Mouse (Mus musculus) cerebellum, adult 18-20 months (tissue): ENCODE measurements around the gene Fbrsl1.

Experiments used
- DNase-seq, 2 experiments: peaks; one replicate each; pipeline ENCODE4 v3.0.0; 2021

Fbrsl1 gene

GRCm38 (mm10) chr5:110413018-110413417, 35.3 kb downstream of the Fbrsl1 start:
- DNase-seq = no peak

- peak; percentile 58 to 63 for DNase-seq
Measured at GRCm38 (mm10) chr5:110410386-110410785, 37.9 kb downstream of the Fbrsl1 start.

DNA sequence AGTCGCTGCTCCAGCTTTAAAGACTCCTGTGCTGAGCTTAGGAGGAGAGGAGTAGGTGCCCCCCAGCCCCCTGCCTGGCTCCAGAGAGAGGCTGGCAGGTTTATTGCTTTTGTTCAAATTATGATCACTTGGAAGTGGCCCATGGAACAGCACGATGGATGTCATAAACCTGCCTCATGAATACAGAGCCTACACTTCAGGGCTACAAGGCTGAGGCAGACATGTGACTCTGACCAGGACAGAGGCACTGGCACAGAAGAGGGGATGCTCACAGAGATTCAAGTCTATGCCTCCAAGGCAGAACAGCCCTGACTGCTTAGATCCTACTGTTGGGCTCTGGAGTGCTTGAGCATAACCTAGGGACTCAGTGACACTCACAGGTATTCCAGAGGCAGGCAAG, 39.3 kb downstream of the Fbrsl1 start:
- DNase-seq = no peak

GRCm38 (mm10) chr5:110406065-110406714, 42.1 kb downstream of the Fbrsl1 start:
- DNase-seq = no peak

DNA sequence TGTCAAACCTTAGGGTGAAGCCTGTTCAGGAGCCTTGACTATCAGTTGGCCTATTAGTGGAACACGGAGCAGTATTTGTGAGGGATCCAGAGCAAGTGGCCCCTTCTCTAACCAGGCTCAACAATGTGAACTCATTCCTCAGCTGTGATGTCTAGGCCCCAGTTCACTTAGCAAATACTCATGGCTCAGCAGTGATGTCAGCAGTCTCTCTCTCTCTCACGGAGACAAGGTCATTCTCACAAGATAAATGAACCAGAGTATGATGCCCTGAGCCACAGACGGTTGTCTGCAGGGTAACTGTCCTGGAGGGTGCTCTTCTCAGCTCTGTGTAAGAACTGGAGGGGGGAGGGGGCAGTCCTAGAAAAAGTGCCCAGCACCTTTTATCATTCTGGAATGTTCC, 44.4 kb downstream of the Fbrsl1 start:
- no peak for DNase-seq

- DNase-seq = no peak
Measured at GRCm38 (mm10) chr5:110402557-110402956, 45.7 kb downstream of the Fbrsl1 start.

DNA sequence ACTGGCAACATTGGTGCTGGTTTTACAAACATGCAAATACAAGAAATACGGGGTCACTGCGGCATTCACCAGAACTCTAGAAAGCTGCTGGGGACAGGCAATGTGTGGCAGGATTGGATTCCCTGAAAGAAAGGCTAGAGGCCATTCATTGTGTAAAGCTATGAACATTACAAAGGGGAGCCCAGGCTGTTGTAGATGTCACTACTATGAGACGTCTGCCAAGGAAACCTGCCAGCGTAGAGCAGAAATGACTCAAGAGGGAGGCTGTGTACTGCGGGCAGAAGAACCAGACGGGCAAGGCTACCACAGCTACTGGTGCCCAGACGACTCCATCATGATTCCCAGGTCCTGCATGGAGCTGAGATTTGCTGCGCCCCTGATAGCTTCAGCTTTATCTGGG, 47.2 kb downstream of the Fbrsl1 start:
- peak in 1 of 2 experiments; percentile 59 for DNase-seq

GRCm38 (mm10) chr5:110395006-110395661, 53.2 kb downstream of the Fbrsl1 start:
- DNase-seq = peak; percentile 83 to 84

- DNase-seq = peak; percentile 80 to 84
Measured at GRCm38 (mm10) chr5:110392727-110393126, 55.6 kb downstream of the Fbrsl1 start.

DNA sequence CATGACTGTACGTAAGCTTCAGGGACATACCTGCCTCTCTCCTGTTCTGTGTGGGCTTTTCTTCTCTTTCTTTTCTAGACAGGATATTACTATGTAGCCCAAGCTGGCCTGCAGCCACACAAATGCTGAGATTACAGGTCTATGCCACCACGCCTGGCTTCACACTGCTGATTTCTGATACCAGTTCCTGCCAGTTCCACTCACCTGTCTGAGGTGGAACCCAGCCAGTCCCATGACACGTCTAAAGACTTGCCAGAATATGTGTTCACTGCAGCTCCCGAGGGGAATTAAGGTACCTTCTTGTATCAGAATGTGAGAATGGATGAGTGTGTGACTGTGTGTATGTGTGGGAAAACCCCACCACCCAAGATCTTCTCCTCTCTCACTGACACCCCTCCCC, 57.7 kb downstream of the Fbrsl1 start:
- peak; percentile 73 to 75 for DNase-seq

DNA sequence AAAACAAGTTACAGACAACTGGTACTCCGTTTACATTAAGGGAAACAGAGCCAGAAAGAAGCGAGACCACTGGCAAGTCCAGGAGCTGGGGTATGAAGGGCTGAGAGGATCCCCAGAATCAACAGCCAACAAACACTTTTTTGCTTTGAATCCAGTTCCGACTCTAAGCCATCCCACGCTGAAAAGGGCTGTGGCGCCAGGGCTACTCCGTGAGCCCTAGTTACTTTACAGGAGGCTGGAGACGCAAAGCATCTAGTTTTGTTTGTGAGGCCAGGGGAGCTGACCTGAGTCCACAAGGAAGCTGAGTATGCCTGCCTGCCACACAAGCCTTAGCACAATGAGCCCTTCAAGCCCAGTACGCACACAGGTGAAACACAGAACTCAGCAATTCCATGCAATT, 61.0 kb downstream of the Fbrsl1 start:
- no peak for DNase-seq

- DNase-seq = peak; percentile 75 to 81
Measured at GRCm38 (mm10) chr5:110386371-110387330, 61.7 kb downstream of the Fbrsl1 start.

GRCm38 (mm10) chr5:110385263-110385662, 63.0 kb downstream of the Fbrsl1 start:
- DNase-seq = no peak

DNA sequence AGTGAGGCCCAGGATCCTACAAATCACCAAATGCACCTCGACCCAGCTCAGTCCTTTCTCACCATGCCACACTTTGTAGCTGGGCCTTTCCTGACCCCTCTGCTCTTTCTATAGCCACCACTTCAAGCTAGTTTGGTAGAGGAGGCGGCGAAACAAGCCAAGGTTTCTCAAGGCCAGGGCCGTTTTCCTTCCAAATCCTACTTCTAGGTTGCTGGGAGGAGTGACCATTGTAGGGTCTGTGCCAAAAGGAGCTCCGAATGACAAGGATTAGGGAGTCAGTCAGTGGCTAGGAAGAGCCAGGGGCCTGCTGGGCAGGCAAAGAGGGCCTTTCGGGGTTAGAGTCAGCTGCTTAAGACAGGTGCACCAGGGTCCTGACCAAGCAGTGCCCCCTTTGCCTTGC, 63.8 kb downstream of the Fbrsl1 start:
- DNase-seq = no peak

DNA sequence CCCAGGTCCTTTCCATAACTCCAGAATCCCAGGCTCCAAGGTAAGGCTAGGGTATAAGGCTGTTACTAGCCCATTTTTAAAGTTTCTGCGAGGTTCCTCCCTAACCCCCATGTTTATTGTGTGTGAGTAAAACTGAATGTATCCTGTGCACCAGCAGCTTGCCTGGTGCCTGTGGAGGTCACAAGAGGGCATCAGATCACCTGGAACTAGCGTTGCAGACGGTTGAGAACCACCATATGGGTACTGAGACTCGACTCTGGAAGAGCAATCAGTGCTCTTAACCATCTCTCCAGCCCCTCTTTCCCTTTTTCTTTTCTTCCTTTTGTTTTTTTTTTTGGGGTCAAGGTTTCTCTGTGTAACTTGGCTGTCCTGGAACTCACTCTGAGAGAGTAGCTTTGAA, 68.5 kb downstream of the Fbrsl1 start:
- DNase-seq = peak in 1 of 2 experiments; percentile 22

GRCm38 (mm10) chr5:110379086-110379485, 69.2 kb downstream of the Fbrsl1 start:
- DNase-seq = peak in 1 of 2 experiments; percentile 46

- peak; percentile 34 for DNase-seq
Measured at GRCm38 (mm10) chr5:110378181-110378583, 70.1 kb downstream of the Fbrsl1 start.

DNA sequence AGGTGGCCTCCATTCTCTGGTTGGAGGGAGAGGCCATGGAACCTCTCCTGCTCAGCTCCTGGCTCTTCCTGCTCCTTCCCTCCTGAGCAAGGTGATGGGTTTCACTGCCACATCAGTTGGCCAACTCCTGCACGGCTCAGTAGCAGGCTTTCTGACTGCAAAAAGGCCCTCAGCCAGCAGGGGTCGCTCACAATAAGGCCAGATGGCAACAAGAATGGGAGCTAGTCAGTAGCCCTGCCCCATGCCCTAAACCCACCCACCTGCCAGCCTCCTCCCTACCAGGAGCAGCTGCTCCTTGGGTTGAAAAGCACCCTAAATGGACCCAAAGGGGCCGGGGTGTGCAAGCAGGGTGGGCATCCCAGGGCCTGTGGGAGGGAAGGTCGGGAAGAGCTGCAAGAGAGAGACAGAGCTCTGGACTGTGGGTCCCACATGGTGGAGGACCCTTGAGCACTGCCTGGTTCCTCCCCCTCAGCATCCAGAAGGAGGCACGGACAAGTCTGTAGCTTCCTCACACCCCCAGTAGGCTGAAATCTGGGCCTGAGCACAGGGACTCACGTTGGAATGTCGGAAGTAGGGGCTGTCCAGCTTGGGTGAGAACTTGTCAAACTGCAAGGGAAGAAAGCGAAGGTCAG, 71.4 kb downstream of the Fbrsl1 start:
- DNase-seq = peak; percentile 91 to 92

- DNase-seq = no peak
Measured at GRCm38 (mm10) chr5:110363822-110364545, 84.3 kb downstream of the Fbrsl1 start.

DNA sequence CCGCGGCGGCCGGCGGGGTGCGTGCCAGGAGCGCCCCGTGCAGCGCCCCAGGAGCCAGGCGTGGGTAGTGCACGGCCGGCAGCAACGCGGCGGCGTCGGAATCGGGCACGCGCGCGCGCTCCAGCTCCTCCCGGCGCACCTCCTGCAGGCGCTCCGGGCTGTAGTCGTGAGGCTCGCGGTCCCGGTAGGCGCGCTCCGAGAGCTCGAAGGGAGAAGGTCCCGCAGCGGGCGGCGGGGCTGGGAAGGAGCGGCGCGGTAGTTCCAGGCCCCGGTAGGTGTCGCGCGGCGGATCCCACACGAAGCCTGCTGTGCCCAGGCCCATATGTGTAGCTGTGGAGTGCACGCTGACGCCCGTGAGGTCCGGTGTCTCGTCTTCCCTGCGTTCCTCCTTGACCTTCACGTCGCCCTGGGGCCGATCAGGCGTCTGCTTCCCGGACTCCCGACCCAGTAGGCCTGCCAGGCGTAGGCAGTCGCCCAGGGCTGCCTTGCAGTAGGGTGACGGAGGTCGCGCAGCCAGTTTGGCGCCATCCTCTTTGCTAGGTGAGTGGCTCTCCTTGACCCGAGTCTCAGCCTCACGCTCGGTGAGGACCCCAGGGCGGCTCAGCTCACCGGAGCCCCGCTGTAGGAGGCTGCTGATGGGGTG, 85.0 kb downstream of the Fbrsl1 start:
- DNase-seq = peak; percentile 54 to 70

DNA sequence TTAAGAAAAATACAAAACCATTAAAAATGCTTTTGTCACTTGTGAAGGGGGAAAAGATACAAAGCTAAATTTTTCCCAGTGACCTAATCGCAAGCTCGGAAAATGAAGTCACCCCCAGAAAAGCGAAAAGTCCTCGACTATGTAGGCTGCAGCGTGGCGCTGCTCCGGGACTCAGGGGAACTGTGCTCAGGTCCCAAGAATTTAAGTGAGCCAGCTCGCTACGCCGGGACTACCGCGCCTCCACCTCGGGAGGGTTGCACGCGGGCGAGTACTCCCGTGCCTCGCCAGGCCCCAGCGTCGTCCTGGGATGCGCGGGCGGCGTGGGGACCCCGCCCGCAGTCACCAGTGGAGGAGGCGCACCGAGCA, 85.5 kb downstream of the Fbrsl1 start:
- no peak for DNase-seq

DNA sequence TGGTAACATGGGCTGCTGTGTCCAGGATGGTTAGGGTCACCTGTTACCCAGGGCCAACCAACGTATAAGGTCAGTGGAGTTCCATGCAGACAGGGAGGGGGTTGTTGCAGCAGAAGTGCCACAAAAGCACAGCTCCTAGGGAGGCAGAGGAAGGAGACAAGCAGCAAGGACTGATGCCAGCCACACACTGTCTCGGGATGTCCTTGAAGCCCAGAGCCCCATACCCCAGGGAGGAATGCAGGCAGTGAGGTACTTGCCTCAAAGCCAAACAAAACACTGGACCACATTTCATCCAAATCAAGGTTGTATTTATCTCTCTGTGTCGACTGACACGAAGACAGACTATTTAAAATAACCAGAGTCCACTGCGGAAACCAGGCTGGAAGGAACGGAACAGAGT, 86.8 kb downstream of the Fbrsl1 start:
- no peak for DNase-seq
